Mouse (Mus musculus) forebrain, embryonic 13.5 days (tissue): ENCODE measurements at regions not wholly inside any gene's neighbourhood (a gene's known extent, or its start where the extent isn't known, plus 50 kb on each side); places are given as distances from the start of the nearest gene placed in this dataset.

ENCODE experiments used
- ATAC-seq: fragments of 200-750 bp; cut with Nextera tagmentation; 2 replicates; pipeline ENCODE4 v1.8.0; 2017
- H3K27ac ChIP-seq: fragments of 300-500 bp; sonication (generic); 2 replicates; pipeline ENCODE4 v1.5.1; 2015; ENCODE audit warnings: inconsistent platforms, mild to moderate bottlenecking, moderate library complexity
- H3K27me3 ChIP-seq: fragments of 300-500 bp; sonication (generic); 2 replicates; pipeline ENCODE4 v1.6.1; 2015; ENCODE audit warnings: mild to moderate bottlenecking, inconsistent platforms
- H3K36me3 ChIP-seq: fragments of 300-500 bp; sonication (generic); 2 replicates; pipeline ENCODE4 v1.6.1; 2015; ENCODE audit warnings: mild to moderate bottlenecking, inconsistent platforms; ENCODE audit not compliant: poor library complexity, severe bottlenecking
- H3K4me1 ChIP-seq: fragments of 300-500 bp; sonication (generic); 2 replicates; pipeline ENCODE4 v1.6.1; 2015; ENCODE audit warnings: inconsistent platforms
- H3K4me2 ChIP-seq: fragments of 300-500 bp; sonication (generic); 2 replicates; pipeline ENCODE4 v1.6.1; 2015; ENCODE audit warnings: inconsistent platforms, mild to moderate bottlenecking, moderate library complexity
- H3K4me3 ChIP-seq: fragments of 300-500 bp; sonication (generic); 2 replicates; pipeline ENCODE4 v1.5.1; 2015; ENCODE audit warnings: mild to moderate bottlenecking, inconsistent platforms
- H3K9ac ChIP-seq: fragments of 300-500 bp; sonication (generic); 2 replicates; pipeline ENCODE4 v1.6.1; 2015; ENCODE audit warnings: mild to moderate bottlenecking, inconsistent platforms
- H3K9me3 ChIP-seq: fragments of 300-500 bp; sonication (generic); replicated peaks from 2 replicates; pipeline ENCODE4 v1.6.1; 2016; ENCODE audit warnings: inconsistent platforms
- WGBS: fragments of 180-500 bp; shearing (Covaris S2); methylation state at CpG from one replicate; pipeline ENCODE4 v1.1.7; 2015; 5-methylcytosine and 5-hydroxymethylcytosine counted together

- H3K4me3 ChIP-seq: no peak overlapping the region
- WGBS: 86% methylated on average over 4 of the region's 4 CpGs
- no peak overlapping the region for H3K4me2 ChIP-seq
- no peak for ATAC-seq
- no peaks in the 10 kb centered on the region for H3K36me3 ChIP-seq
- no peak overlapping the region for H3K27ac ChIP-seq
- H3K27me3 ChIP-seq: no peaks in the 10 kb centered on the region
- H3K9me3 ChIP-seq: no peaks in the 10 kb centered on the region
- H3K9ac ChIP-seq: no peak overlapping the region
- peaks cover 11% of the 10 kb centered on the region for H3K4me1 ChIP-seq
These were observed 504.5 kb downstream of the Nyap2 start for GRCm38 (mm10) chr1:81581208-81581607.

DNA sequence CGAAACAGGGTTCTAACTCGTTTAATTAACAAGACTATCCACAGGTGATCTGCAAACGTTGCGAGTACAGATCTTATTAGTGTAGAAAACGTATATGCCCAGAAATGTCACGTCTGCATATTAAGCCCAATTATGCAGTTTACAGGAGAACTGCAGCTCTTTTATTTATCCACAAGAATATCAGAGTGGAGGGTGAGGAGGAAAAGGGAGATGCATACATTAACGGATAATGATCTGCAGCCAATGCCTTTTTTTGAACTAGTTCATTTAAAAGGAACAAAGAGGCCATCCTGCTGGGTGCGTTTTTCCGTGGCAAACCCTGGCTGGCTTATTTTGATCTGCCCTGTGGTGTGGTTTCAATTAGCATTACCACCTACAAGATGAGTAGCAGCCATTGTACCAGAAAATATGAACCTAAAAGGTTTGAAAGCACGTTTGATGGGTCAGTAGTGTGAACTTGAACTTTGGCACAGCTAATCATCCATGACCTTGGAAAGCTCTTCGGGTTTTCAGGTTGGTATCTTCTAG is 511.1 kb downstream of the Nyap2 start:
- Histone ChIP-seq H3K4me2 (peak overlapping the region; percentile 17), H3K27me3 (no peaks in the 10 kb centered on the region), H3K4me3 (no peak overlapping the region), H3K4me1 (peaks cover 19% of the 10 kb centered on the region), H3K9me3 (no peaks in the 10 kb centered on the region), H3K36me3 (no peaks in the 10 kb centered on the region), H3K27ac (no peak overlapping the region), H3K9ac (no peak overlapping the region)
- WGBS: 4% methylated on average over 11 of the region's 11 CpGs
- peak; percentile 49; the same call in 1 of the 2 replicates for ATAC-seq

DNA sequence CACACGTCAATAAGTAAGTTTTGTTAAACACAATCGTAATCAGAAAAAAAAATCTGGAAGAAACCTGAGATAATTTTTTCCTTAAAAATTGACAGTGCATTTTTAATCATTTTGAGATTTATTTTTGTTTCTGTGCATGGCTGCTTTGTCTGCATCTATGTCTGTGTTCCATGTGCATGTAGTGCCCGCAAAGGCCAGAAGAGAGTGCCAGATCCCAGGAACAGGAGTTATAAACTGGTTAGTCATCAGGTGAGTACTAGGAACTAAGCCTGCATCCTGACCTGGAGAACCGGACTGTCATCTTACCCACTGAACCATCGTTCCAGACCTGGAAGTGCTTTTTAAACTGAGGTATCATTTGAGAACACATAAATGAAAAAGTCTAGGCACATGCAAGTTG is 514.9 kb downstream of the Nyap2 start:
- Histone ChIP-seq H3K4me3 (no peak overlapping the region), H3K9ac (no peak overlapping the region), H3K9me3 (no peaks in the 10 kb centered on the region), H3K36me3 (no peaks in the 10 kb centered on the region), H3K27me3 (no peaks in the 10 kb centered on the region), H3K4me1 (peaks cover 39% of the 10 kb centered on the region), H3K4me2 (no peak overlapping the region), H3K27ac (no peak overlapping the region)
- no peak for ATAC-seq
- 89% methylated on average over 5 of the region's 5 CpGs for WGBS

DNA sequence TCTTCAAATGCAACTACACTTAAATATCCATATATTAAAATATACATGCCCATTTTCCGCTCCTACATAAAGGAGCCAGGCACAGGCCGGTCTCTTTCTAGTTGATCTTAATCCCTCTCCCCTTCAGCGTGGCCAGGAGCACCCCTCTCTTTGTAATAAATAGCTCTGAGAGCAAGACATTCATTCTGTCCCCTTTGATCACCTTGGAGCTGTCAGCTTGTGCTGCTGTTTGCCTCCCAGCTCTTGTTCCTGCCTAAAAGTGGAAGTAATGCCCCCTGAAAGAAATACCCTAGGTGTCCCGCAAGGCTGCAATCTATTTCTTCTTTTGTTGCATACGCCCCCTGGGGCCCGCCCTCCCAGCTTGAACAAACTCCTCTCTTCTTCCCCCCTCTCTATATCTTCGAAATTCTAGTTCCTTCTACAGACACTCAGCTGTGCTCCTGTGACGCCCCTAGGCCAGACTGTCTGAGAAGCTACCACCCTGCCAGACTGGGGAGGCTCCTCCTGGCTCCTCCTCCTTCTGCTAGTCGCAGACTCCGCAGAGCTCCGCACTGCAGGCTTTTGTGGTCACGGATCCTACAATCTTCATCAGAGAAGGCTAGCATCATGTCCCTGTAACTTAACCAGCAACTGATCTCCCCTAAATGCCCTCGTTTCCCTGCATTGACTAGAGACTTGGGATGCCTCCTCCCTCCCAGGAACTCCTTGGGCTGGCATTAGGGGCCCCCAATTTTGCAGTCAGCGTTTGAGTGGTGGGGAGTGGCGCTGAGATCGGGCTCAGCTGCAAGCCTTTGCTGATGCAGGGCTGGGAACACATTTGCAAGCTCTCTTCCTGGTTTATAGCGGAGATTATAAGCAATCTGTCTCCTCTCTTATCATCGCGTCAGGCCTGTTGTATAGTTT is 516.8 kb downstream of the Nyap2 start:
- H3K9ac ChIP-seq: peak overlapping the region; percentile 69
- under 1% methylated on average over 19 of the region's 19 CpGs for WGBS
- H3K9me3 ChIP-seq: no peaks in the 10 kb centered on the region
- peak; percentile 98 for ATAC-seq
- H3K27me3 ChIP-seq: no peaks in the 10 kb centered on the region
- peak overlapping the region; percentile 64 for H3K4me2 ChIP-seq
- H3K27ac ChIP-seq: peak overlapping the region; percentile 99
- H3K4me3 ChIP-seq: peak overlapping the region; percentile 39
- H3K4me1 ChIP-seq: peaks cover 26% of the 10 kb centered on the region
- H3K36me3 ChIP-seq: no peaks in the 10 kb centered on the region

GRCm38 (mm10) chr1:81594183-81594515 is 517.4 kb downstream of the Nyap2 start:
- Histone ChIP-seq H3K9me3 (no peaks in the 10 kb centered on the region), H3K4me1 (peaks cover 26% of the 10 kb centered on the region), H3K27me3 (no peaks in the 10 kb centered on the region), H3K27ac (peak overlapping the region; percentile 99), H3K36me3 (no peaks in the 10 kb centered on the region), H3K4me2 (peak overlapping the region; percentile 64), H3K9ac (peak overlapping the region; percentile 69), H3K4me3 (peak overlapping the region; percentile 39)
- peak; percentile 64 for ATAC-seq
- under 1% methylated on average over 5 of the region's 5 CpGs for WGBS

GRCm38 (mm10) chr1:81594606-81595005 is 517.9 kb downstream of the Nyap2 start:
- H3K4me1 ChIP-seq: peaks cover 26% of the 10 kb centered on the region
- peak overlapping the region; percentile 64 for H3K4me2 ChIP-seq
- no peaks in the 10 kb centered on the region for H3K9me3 ChIP-seq
- under 1% methylated on average over 3 of the region's 3 CpGs for WGBS
- peak overlapping the region; percentile 34; the same call in 1 of the 2 replicates for H3K9ac ChIP-seq
- peak overlapping the region; percentile 99 for H3K27ac ChIP-seq
- peak overlapping the region; percentile 39 for H3K4me3 ChIP-seq
- H3K27me3 ChIP-seq: no peaks in the 10 kb centered on the region
- no peak for ATAC-seq
- H3K36me3 ChIP-seq: no peaks in the 10 kb centered on the region

GRCm38 (mm10) chr1:81608772-81609171 is 532.0 kb downstream of the Nyap2 start:
- Histone ChIP-seq H3K27ac (no peak overlapping the region), H3K4me1 (no peaks in the 10 kb centered on the region), H3K36me3 (no peaks in the 10 kb centered on the region), H3K27me3 (no peaks in the 10 kb centered on the region), H3K4me2 (no peak overlapping the region), H3K9me3 (no peaks in the 10 kb centered on the region), H3K4me3 (no peak overlapping the region), H3K9ac (no peak overlapping the region)
- ATAC-seq: no peak
- WGBS: 4% methylated on average over 1 of the region's 1 CpGs

GRCm38 (mm10) chr1:81618880-81619279 is 542.1 kb downstream of the Nyap2 start:
- no peak for ATAC-seq
- H3K36me3 ChIP-seq: no peaks in the 10 kb centered on the region
- H3K27me3 ChIP-seq: no peaks in the 10 kb centered on the region
- no peak overlapping the region for H3K4me2 ChIP-seq
- H3K27ac ChIP-seq: no peak overlapping the region
- no peak overlapping the region for H3K9ac ChIP-seq
- no peaks in the 10 kb centered on the region for H3K9me3 ChIP-seq
- 78% methylated on average over 2 of the region's 2 CpGs for WGBS
- no peak overlapping the region for H3K4me3 ChIP-seq
- no peaks in the 10 kb centered on the region for H3K4me1 ChIP-seq

DNA sequence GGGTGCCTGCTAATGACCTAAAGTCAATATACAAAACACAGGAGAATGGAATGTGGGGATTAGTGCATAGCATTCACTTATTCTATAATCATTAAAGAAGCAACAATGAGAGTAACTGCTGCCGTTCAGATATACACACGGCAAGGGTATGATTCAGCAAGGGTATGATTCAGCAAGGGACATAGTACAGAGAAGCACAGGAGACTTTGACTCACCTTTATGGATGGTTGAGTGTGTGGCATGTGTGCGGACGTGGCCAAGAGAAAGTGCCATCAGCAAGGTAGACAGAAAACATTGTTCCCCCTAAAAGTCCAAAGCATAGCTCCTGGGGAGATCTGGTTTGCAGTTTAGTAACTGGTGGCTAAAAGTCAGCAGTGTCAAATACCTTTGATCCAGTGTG is 547.4 kb downstream of the Nyap2 start:
- Histone ChIP-seq H3K4me1 (no peaks in the 10 kb centered on the region), H3K27ac (no peak overlapping the region), H3K27me3 (no peaks in the 10 kb centered on the region), H3K9ac (no peak overlapping the region), H3K4me3 (no peak overlapping the region), H3K4me2 (no peak overlapping the region), H3K36me3 (no peaks in the 10 kb centered on the region), H3K9me3 (no peaks in the 10 kb centered on the region)
- ATAC-seq: no peak
- 61% methylated on average over 4 of the region's 4 CpGs for WGBS

GRCm38 (mm10) chr1:81632704-81633103 is 556.0 kb downstream of the Nyap2 start:
- Histone ChIP-seq H3K4me1 (no peaks in the 10 kb centered on the region), H3K4me2 (no peak overlapping the region), H3K36me3 (no peaks in the 10 kb centered on the region), H3K27me3 (no peaks in the 10 kb centered on the region), H3K4me3 (no peak overlapping the region), H3K9me3 (no peaks in the 10 kb centered on the region), H3K9ac (no peak overlapping the region), H3K27ac (no peak overlapping the region)
- no peak for ATAC-seq
- WGBS: 85% methylated on average over 1 of the region's 1 CpGs

DNA sequence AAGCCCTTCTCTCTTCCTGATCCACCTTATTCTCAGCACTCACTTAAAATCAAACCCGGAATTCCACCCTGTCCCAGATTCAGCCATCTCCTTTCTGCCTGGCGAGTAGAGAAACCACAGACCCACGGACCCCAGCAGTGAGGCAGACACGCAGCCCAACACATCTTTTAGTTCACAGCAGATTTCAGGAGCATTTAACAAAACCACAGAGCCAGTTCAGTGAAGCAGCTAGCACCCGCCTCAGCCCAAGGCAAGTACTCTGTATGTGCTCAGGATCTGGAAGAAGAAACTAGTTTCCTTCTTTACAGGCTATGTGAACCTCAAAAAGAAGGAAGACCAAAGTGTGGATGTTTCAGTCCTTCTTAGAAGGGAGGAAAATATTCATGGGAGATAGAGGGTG is 560.6 kb downstream of the Nyap2 start:
- no peaks in the 10 kb centered on the region for H3K36me3 ChIP-seq
- no peak overlapping the region for H3K4me2 ChIP-seq
- H3K4me3 ChIP-seq: no peak overlapping the region
- H3K9ac ChIP-seq: no peak overlapping the region
- H3K4me1 ChIP-seq: no peaks in the 10 kb centered on the region
- no peaks in the 10 kb centered on the region for H3K9me3 ChIP-seq
- H3K27me3 ChIP-seq: no peaks in the 10 kb centered on the region
- H3K27ac ChIP-seq: no peak overlapping the region
- 93% methylated on average over 5 of the region's 5 CpGs for WGBS
- ATAC-seq: no peak

DNA sequence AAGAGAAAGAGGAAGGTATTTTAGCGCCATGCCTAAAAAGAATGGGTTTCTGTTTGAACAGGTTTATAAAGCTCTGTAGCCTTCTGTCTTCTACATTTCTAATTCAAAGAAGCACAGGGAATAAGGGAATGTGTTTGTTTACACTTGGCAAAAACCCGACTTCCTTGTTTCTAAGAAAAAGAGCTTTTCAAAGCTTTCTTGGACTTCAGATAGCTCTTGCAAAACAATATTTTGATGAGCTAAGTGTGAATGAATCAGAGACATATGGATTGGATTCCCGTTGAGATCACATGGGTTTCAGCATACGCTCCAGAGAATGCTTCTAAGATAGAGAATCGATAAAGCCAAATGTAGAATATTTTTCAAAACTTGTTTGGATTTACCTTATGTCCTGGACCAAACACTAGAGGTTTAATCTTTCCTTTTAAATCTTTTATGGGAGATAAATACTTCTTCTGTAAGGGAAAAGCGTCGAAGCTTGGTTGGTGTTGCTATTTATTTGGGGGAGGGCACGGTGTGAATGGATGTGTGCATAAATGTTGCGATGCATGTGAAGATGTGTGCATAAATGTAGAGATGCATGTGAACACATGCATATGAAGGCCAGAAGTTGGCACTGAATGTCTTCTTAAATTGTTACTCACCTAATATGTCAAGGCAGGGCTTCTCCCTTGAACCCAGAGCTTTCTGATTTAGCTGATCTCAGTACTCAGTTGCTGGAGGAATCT is 576.4 kb downstream of the Nyap2 start:
- Histone ChIP-seq H3K27me3 (no peaks in the 10 kb centered on the region), H3K9ac (no peak overlapping the region), H3K36me3 (no peaks in the 10 kb centered on the region), H3K4me1 (no peaks in the 10 kb centered on the region), H3K27ac (no peak overlapping the region), H3K4me3 (no peak overlapping the region), H3K9me3 (no peaks in the 10 kb centered on the region), H3K4me2 (no peak overlapping the region)
- no peak for ATAC-seq
- 91% methylated on average over 9 of the region's 9 CpGs for WGBS
